Mouse (Mus musculus): ENCODE results near the gene Lrrc74b.
"Not testable (repeated sequence)": the region's sequence is repeated elsewhere in the genome, so short reads cannot be mapped to it uniquely, and the experiment has no call there.

The Lrrc74b gene

DNA sequence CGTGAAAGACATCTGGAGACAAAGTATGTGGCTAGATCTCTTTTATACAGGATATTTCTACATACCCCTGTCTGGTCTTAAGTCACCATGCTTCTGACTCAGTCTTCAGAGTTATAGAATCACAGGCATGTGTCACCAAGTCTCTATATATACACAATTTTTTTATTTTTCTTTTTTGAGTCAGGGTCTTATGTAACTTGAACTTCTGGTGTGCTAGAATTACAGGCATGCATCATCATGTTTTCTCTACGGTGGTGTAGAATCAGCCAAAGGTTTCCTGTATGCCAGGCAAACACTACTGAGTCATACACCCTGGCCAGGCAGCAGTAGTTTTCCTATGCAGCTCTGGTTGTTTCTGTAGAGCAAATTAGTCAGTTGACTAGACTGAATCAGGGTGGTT, 18.4 kb downstream of the Lrrc74b start:
- no peak for DNase-seq

DNA sequence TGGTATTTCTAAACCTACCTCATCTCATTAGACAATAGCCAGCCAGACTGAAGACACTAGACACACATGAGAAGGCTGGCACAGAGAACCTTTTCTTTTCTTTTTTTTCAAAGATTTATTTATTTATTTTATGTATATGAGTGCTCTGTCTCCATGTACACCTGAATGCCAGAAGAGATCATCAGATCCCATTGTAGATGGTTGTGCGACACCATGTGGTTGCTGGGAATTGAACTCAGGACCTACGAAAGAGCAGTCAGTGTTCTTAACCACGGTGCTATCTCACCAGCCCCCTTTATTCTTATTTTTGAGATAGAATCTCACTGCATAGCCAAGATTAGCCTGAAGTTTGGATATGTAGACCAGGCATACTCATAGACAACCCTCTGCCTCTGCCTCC, 24.5 kb downstream of the Lrrc74b start:
- no peak for DNase-seq

DNA sequence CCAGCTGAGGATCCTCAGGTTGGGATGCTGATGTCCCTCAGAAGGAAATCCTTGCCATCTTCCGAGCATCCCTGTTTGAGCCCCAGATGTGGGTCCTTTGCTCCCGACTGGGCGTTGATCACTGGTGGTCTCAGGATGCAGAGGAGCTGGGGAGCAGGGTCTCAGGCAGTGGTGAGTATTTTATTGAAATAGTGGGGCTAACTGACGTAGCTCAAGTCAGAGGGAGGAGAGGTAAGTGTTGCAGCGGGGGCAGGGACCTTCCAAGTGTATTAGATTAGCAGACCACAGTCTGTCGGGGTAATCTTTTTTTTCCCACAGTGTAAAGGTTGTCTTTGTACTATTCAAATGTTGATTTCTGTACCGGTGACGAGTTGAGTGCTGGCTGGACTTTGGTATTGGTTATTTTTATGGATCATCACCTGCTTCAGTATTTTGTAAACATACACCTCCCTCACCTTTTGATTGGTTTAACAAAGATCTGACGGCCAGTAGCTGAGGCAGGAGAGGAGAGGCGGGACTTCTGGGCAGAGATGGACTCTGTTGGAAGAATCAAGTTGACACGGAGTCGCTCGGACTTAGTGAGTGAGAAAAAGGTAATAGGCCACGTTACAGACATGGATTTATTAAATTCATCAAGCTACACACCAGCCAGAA, 28.2 kb downstream of the Lrrc74b start:
- DNase-seq: no peak

DNA sequence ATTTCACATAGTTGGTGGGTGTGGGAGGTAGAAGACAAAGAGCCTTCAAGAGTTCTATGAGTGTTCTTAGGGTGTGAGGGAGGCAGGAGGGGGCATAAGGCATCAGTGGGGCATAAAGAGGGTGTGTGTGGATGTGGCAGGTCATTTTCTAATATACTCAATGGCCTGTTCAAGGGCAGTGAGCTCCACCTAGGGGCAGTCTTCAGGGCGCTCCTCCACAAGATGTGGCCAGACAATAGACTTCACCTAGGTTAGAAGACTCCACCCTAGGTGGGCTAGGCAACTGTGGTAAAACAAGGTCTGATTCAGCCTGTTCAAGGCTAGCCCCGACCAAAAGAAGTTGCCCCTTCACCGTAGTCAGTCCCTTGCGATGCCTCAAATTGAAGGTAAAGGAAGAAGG, 28.8 kb downstream of the Lrrc74b start:
- no peak for DNase-seq

DNA sequence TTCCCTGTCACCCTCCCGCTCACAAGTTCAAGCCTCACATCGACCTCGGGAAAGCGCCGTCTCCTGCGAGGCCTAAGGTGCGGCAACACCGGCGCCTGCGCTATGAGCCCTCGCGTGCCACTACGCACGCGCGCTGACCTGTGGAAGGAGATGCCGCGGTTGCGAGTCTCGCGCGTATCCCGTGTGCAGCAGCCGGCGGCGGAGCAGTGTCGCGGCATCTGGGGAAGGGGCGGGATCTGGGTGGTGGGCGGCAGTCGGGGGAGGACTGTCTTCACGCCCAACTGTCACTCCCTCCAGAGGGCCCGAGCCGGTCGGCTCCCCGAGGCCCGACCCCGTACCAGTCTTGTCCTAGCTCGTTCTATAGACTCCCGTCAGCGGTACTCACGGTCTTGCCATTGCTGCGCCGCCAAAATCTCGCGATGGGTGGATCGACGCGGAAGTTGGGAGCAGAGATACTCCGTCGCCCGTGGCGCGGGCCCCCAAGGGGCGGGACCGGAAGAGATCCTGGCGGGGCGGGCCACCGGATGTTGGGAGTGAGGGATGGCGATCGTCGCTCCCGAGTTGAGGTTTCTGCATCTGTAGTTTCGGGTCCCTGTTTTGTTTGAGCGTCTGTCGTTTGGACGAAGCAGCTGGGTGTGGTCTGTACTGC, 30.3 kb downstream of the Lrrc74b start, which contains the start of gene Thap7:
Gene Thap7, minus strand, starts transcription at position 497 of the 649 bp plus-strand sequence.
- DNase-seq: peak; percentile 94

DNA sequence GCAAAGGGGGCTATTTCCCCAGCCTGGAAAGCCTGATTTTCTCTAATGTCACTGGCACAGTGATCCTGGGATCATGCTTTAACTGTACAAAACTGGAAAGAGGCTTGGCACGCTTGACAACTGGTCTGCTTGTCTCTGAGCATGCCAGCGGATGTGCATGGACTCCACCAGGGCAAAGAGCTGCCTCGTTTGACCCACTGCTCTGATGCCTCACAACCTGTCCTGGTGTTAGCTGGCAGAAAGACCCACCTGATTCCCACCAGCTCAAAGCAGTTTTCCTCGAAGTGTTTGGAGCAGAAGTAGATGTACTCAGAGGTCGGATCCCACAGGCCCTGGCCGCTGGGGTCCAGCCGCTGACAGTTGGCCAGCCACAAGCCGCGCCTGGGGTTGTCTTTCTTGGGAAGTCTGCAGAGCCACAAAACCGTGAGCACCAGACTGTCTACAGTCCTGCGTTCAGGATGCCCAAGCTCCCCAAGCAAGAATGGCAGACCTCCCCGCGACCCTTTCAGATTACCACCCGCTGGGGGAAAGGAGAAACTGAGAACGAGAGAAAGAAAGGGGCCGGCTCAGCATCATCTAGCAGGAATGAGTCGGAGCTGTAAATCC, 31.0 kb downstream of the Lrrc74b start:
- no peak for DNase-seq

DNA sequence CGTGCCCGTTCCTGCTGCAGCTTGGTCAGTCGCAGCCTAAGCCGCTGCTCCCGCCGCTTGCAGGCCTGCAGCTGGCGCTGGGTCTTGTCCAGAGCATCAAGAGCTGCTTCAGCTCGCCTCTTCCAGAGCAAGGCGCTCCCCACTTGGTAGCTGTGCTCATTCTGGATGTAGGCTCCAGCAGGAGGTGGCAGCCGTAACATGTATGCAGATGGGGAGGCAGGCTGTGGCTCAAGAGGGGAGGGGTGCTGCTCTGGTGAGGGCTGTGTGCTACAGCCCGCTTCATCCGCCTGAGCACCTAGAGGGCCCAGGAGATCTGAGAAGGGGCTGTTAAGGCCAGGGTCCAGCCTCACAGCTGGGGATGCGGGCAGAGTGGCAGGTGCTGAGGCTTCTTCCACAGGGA, 32.8 kb downstream of the Lrrc74b start:
- DNase-seq: no peak

DNA sequence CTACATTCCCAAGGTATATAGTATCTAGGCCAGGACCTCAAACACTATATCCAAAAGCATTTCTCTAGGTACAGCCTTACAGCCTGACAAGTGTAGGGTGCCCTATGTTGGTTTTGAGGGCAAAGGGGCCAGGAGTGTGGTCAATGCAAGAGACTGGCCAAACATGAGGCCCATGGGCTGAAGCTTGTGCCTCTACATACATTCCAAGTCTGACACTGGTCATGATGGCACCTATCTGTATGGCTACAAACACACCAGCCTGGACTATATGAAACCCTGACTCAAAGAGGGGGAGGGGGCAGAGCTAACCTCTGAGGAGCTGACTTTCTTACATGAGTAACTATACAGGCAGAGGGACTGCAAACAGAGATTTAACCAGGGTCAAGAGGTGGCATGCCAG, 33.4 kb downstream of the Lrrc74b start:
- no peak for DNase-seq

DNA sequence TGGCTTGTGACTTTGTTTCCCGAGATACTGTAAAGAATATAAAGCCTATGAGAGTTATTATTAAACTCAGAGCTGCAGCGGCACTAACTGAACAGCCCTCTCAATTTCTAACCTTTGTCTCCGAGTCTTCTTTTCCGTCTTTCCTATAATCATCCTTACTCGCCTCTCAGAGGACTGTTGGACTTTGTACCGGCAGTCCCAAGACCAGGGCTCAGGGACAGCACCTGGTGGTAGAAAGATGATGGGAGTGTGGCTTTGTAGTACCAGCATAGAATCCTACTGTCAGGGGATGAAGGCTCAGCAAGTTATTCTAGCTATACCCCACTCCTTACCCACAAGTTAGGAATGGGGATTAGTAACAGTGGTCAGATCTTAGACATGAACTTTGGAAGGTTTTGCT, 34.8 kb downstream of the Lrrc74b start:
- DNase-seq: no peak

DNA sequence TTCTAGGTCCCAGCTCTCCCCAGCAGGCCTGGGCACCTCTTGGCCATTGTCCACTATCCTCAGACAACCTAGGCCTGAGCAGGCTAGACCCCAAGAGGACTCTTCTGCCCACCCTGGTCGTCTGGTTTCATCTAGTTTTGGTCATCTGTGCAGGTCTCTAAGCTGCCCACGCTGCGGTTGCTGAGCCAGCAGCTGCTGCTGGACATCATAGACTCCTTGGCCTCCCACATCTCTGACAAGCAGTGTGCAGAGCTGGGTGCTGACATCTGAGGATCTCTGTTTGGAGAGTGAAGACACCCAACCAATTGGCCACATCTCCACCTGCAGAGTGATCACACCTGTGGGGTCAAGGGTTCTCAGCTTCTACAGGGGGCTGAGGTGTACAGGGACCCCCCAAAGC, 35.5 kb downstream of the Lrrc74b start:
- DNase-seq: no peak

DNA sequence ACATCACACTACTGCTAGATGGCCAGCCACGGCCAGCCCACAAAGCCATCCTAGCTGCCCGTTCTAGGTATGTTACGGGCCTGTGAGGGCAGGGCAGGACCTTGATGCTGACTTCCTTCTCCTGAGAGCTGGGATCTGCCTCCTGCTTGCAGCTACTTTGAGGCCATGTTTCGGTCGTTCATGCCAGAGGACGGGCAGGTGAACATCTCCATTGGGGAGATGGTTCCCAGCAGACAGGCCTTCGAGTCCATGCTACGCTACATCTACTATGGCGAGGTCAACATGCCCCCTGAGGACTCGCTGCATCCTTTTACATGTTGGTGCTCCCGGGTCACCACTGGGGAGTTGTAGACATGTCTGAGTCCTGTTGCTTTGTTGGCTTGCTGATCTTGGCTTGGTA, 36.9 kb downstream of the Lrrc74b start:
- peak; percentile 3 for DNase-seq

DNA sequence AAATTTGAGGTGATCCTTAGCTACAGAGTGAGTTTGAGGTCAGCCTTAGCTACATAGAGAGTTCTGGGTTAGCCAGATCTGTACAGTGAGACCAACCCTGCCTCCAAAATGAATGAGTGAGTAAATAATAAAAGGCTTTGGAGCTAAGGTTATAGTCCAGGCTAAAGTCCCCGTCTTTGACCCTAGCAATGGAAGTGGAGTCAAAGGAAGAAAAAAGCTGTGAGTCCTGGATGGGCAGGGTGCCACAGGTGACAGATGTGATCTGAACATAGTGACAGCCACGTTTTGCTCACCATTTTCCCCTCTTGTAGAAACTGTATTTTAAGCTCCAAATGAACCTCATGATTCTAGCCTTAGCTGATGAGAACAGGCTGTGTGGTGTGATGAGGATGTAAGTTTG, 42.1 kb downstream of the Lrrc74b start:
- no peak for DNase-seq

DNA sequence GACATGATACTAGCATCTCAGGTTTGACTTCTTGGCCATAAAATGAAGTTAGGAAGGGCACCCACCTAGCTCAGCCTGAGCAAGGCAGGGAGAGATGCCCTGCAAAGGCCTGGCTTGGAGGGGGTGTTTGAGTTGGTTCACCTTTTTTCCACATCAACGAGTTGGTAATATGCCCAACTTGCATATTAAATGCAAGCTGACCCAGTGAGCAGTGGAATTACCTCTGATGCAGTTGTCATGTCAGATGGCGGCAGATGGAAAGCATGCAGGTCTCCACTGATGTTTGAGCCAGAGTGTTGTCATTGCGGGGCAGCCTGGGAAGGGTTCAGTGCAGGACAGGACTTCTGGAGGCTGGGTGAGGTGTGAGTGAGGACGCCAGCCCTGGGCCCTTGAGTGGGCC, 49.6 kb downstream of the Lrrc74b start:
- no peak for DNase-seq

DNA sequence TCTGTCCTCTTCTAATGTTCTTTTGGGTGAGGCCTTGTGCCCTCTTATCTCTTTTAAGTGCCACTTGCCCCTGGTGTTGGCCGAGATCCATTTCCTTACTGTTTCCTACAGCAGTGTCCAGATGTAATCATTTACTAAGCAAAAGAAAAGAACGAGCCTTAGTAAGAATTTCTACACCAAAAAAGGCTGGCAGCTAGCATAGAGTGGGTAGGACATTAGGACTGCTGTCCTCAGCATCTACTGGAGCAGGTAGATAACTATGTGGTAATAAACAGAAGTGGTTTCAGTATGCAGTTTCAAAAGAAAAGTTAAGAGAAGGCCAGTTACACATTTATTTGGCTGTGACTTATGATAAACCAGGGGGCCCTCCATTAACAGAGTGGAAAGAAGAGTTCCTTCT, 50.4 kb downstream of the Lrrc74b start:
- DNase-seq: no peak

DNA sequence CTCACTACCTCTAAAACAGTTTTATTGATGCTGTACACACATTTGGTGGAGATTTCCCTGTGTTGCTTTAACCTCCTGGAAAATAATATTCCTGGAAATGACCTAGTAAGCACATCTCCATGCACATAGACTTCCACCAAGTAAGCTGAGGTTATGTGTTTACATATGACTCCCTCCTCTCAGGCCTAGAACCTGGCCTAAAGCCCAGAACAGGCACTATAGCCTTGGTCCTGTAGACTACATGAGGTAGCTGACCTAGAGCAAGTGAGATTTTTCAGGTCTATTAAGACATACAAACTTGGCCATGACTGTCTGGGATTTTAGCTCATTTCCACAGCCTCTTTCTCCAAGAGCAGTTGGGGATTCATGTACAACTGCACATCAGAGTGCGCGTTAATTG, 50.9 kb downstream of the Lrrc74b start:
- no peak for DNase-seq

DNA sequence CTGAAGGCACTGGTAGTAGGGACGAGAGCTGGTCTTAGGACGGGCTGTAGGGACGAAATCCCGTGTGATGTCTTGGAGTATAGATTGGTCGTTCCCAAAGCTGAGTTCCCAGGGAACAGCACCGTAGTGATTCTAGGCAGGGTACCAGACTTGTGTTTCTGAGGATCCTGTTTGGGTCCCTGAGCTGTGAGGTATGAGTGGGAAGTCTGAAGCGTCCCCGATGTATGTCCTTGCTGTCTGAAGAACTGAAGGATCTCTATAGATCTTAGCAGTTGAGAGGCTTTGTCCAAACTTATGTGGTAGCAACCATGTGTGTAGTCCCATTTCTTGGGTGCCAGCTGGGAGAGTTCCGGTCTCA, 51.8 kb downstream of the Lrrc74b start:
- no peak for DNase-seq

DNA sequence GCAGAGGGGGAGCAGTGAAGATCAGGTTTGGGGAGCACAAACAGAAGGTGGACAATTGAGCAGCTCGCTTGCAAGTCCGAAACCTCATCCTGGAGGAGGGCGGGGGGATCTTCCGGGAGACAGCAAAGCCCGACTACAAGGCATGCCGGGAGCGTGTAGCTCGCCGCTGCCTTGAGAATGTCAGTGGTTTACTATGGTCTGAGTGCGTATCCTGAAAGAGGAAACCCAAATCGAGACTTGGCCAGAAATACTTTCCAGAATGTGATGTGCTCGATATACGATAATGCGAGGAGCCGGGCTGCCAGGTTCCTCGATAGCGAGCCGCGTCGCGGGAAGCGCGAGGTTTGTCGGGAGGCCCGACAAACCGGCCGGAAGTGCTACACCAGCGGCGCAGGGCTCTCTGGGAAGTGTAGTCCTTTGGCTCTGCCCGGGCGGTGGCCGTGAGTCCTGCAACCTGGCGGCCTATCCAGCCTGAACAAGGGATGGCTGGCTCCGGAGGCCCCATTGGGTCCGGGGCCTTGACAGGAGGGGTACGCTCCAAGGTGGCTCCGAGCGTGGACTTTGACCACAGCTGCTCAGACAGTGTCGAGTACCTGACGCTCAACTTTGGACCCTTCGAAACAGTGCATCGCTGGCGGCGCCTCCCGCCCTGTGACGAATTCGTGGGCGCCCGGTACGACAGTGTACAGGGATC, 52.4 kb downstream of the Lrrc74b start, which contains the start of gene Lztr1:
Gene Lztr1, plus strand, starts transcription at position 143 of the 694 bp plus-strand sequence.
- DNase-seq: peak; percentile 85

DNA sequence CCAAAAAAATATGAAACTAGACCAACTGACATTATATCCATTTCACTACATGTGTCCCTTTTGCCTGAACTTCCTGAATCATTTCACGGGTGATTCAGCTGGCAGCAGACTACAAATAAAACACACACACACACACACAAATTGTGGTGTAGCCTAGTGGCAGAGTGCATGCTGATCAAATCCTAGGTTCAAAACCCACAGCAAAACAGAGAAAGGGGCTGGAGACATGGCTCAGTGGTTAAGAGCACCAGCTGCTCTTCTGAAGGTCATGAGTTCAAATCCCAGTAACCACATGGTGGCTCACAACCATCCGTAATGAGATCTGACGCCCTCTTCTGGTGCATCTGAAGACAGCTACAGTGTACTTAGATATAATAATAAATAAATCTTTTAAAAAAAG, 53.0 kb downstream of the Lrrc74b start:
- not testable (repeated sequence) for DNase-seq

DNA sequence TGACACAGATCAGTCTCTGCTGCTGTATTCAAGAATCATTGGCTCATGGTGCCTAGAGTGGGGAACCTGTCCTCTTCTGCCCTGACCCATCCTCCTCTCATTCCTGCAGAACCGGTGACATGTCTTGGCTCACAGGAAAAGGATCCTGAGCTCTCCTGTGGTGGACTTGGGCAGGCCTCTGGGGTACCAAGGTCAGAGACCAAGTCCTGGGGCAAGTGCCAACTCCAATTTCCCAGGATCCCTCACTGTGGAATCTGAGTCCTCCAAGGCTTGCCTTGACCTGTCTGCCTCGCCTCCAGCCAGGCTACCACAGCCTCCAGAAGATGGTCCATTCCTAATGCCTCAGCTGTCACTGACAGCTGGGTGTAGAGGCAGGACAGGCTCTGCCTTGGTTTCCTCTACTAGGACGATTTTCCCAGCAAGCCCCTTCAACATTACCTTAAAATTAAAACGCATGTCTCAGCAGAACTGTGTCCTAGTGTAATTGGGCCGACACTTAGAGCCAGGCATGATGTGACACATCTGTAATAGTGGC, 54.0 kb downstream of the Lrrc74b start:
- DNase-seq: no peak

DNA sequence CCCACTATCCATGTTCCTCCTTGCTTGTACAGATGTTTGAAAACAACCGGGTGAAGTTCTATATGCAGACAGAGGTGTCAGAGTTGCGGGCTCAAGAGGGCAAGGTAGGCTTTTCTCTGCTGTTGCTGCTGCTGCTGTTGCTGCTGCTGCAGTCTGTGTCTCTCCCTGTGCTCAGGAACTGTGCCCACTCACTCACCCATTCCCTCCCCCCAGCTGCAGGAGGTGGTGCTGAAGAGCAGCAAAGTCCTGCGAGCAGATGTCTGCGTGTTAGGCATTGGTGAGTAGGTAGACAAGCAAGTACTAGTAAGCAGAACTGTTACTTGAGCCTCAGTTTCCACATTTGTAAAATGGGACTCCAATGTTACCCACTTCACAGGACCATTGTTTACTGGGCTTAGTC, 58.4 kb downstream of the Lrrc74b start:
- no peak for DNase-seq

DNA sequence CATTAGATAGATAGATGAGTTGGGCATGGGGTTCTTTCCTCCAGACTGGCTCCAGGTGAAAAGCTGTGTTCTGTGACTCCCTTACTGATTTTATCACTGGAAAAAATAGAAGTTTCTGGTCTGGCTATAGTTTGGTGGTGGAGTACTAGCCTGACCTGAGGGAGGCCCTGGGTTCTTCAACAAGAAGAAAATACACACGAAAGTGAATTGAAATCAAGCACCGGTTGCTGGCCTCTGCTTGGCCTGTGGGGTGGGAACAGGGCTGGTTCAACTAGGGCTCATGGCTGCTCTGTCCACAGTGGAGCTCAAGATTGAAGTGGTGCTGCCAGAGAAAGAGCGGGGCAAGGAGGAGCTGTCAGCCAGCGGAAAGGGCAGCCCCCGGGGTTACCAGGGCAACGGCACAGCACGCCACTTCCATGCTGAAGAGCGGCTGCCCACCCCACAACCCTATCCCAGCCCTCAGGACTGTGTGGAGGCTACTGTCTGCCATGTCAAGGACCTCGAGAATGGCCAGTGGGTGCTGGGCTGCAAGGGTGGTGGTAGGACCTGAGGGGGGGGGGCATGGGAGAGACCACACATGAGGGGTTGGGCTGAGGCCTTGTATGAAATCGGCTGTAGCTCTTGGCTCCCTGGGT, 61.7 kb downstream of the Lrrc74b start:
- DNase-seq: no peak

DNA sequence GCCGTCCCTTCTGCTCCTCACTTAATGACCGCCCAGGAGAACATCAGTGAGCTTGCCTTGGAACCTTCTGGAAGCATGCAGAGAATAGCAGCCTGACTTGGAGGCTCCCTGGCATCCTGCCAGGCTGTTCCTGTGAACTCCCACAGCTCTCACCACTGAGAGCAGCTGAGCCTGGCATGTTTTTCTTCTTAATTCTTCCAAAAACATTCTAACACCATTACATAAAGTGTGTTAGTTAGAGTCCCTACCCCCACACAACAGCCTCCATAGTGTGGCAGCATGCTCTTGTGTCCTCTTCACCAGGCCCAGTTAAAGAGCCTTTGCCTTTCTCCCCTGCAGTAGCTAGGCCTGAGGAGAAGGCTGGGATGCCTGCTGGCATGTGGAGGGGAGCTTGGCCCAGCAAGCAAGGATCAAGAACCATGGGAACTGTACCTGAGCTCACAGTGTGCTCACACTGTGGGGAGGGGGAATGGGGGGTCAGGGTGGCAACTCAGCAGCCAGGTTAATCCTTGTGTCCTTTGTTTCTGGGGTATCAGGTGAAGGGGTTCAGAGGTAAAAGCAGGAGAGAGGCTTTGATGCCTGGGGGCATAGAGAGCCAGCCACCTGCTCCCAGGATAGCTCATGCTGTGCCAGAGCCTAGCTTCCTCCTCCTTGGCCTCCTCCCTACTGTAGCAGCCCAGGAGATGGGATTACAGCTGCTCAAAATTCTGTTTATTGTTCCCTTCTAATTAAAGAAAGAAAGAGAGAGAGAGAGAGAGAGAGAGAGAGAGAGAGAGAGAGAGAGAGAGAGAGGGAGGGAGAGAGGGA, 64.3 kb downstream of the Lrrc74b start:
- DNase-seq: peak; percentile 77
